Mouse (Mus musculus): ENCODE data around the gene Cdk7. TPM values are rescaled to one million over a fixed set of nuclear protein-coding genes. Genes with fewer than 3 reads are reported as not detected.

The Cdk7 gene
- polyA plus RNA-seq, 1 experiment from 2014 or later: 87.2 TPM

- peaks cover 55% of the 10 kb centered on the region for H3K36me3 ChIP-seq (ENCODE audit: insufficient read depth, low read length)
- no peak for TF ChIP-seq CTCF (IDR thresholded peaks at IDR 0.05; ENCODE audit: low read depth)
- no peaks in the 10 kb centered on the region for H3K27me3 ChIP-seq (ENCODE audit: insufficient read depth, low read length)
- no peak overlapping the region for H3K4me2 ChIP-seq (ENCODE audit: low read length)
- DNase-seq (ENCODE audit: low spot score) (no peak), ATAC-seq (replicated peaks; ENCODE audit: low FRiP score, low read depth) (no peak)
- H3K4me3 ChIP-seq (replicated peaks; ENCODE audit: low read depth, low read length): no peak overlapping the region
- H3K9ac ChIP-seq (ENCODE audit: low read depth, low read length): no peak overlapping the region
- no peaks in the 10 kb centered on the region for H3K4me1 ChIP-seq (replicated peaks; ENCODE audit: insufficient read depth, low read length)
- H3K9me3 ChIP-seq (replicated peaks; ENCODE audit: low read length): no peaks in the 10 kb centered on the region
- WGBS: 88% methylated on average over 6 of the region's 6 CpGs
- H3K27ac ChIP-seq: no peak overlapping the region
Observed at GRCm38 (mm10) chr13:100715467-100715866, 15.3 kb downstream of the Cdk7 start.

DNA sequence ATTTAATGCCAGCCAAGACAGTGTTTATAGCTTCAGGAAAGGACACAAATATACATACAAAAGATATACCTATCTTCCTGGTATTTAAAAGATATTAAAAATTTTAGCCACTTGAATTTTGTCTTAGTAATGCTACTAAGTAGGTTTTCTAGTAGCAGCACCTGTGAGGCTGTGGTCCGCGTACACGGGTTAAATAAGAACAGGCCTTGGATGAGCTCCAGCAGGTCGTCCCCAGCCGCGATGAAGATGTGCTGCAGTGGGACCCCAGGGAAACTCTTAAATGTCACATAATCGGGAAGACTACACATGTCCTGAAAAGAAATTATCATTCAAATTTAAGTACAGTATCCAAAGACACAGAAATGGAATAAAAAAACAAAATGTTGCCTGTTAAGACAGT is 24.5 kb downstream of the Cdk7 start:
- DNase-seq (ENCODE audit: low spot score) (no peak), ATAC-seq (replicated peaks; ENCODE audit: low FRiP score, low read depth) (no peak)
- no peaks in the 10 kb centered on the region for H3K4me1 ChIP-seq (replicated peaks; ENCODE audit: insufficient read depth, low read length)
- H3K4me2 ChIP-seq (ENCODE audit: low read length): no peak overlapping the region
- H3K27me3 ChIP-seq (ENCODE audit: insufficient read depth, low read length): no peaks in the 10 kb centered on the region
- H3K27ac ChIP-seq: no peak overlapping the region
- H3K9ac ChIP-seq (ENCODE audit: low read depth, low read length): no peak overlapping the region
- 97% methylated on average over 7 of the region's 7 CpGs for WGBS
- no peak overlapping the region for H3K4me3 ChIP-seq (replicated peaks; ENCODE audit: low read depth, low read length)
- H3K9me3 ChIP-seq (replicated peaks; ENCODE audit: low read length): no peaks in the 10 kb centered on the region
- peaks cover 60% of the 10 kb centered on the region for H3K36me3 ChIP-seq (ENCODE audit: insufficient read depth, low read length)
- no peak for TF ChIP-seq CTCF (IDR thresholded peaks at IDR 0.05; ENCODE audit: low read depth)

DNA sequence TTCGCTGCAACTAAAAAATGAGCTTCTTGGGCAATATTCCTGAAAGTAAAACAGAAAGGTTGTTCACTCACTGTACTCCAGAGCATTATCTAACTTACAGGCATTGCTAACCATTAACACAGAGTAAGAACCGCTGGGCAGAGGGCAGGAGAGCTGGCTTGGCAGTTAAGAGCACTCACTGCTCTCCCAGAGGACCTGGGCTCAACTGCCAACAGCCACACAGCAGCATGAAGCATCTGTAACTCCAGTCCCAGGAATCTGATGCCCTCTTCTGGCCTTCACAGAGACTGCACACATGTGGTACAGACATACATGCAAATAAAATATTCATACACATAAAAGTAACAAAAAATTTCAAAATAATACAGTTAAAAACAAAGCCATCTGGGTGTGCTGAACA is 27.3 kb downstream of the Cdk7 start:
- Histone ChIP-seq H3K9me3 (replicated peaks; ENCODE audit: low read length) (no peaks in the 10 kb centered on the region), H3K9ac (ENCODE audit: low read depth, low read length) (no peak overlapping the region), H3K27ac (no peak overlapping the region), H3K27me3 (ENCODE audit: insufficient read depth, low read length) (no peaks in the 10 kb centered on the region), H3K36me3 (ENCODE audit: insufficient read depth, low read length) (peaks cover 55% of the 10 kb centered on the region), H3K4me3 (replicated peaks; ENCODE audit: low read depth, low read length) (no peak overlapping the region), H3K4me2 (ENCODE audit: low read length) (no peak overlapping the region), H3K4me1 (replicated peaks; ENCODE audit: insufficient read depth, low read length) (no peaks in the 10 kb centered on the region)
- TF ChIP-seq CTCF (IDR thresholded peaks at IDR 0.05; ENCODE audit: low read depth): peak; percentile 49
- DNase-seq (ENCODE audit: low spot score) (peak; percentile 21), ATAC-seq (replicated peaks; ENCODE audit: low FRiP score, low read depth) (peak; percentile 68; the same call in 1 of the 2 replicates)
- WGBS: 91% methylated on average over 2 of the region's 2 CpGs

GRCm38 (mm10) chr13:100698866-100699265 is 31.9 kb downstream of the Cdk7 start:
- peaks cover 44% of the 10 kb centered on the region for H3K36me3 ChIP-seq (ENCODE audit: insufficient read depth, low read length)
- 95% methylated on average over 10 of the region's 10 CpGs for WGBS

DNA sequence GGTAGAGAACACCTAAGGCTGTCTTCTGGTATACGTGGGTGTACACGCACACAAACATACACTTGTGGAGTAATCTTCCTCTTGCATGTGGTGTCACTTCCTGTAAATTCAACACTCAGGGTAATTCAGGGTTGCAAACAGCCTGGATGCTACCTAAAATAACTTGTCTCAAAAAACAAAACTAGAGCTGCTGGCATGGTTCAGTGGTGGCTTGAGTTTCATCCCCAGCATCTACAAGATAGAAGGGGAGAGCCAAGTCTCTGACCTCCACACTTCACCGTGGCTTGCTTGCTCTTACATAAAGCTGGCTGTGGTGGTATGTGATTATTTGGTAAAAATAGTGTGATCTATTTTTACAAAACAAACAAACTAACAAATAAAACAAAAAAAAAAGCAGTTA is 33.2 kb downstream of the Cdk7 start:
- no peaks in the 10 kb centered on the region for H3K9me3 ChIP-seq (replicated peaks; ENCODE audit: low read length)
- WGBS: 96% methylated on average over 3 of the region's 3 CpGs
- no peak overlapping the region for H3K4me3 ChIP-seq (replicated peaks; ENCODE audit: low read depth, low read length)
- no peak overlapping the region for H3K4me2 ChIP-seq (ENCODE audit: low read length)
- ATAC-seq (replicated peaks; ENCODE audit: low FRiP score, low read depth) (no peak), DNase-seq (ENCODE audit: low spot score) (no peak)
- no peak overlapping the region for H3K9ac ChIP-seq (ENCODE audit: low read depth, low read length)
- no peaks in the 10 kb centered on the region for H3K27me3 ChIP-seq (ENCODE audit: insufficient read depth, low read length)
- no peaks in the 10 kb centered on the region for H3K4me1 ChIP-seq (replicated peaks; ENCODE audit: insufficient read depth, low read length)
- H3K27ac ChIP-seq: no peak overlapping the region
- TF ChIP-seq CTCF (IDR thresholded peaks at IDR 0.05; ENCODE audit: low read depth): no peak
- peaks cover 33% of the 10 kb centered on the region for H3K36me3 ChIP-seq (ENCODE audit: insufficient read depth, low read length)

More at GRCm38 (mm10) chr13:100698866-100699265, 31.9 kb downstream of the Cdk7 start:
- TF ChIP-seq CTCF (IDR thresholded peaks at IDR 0.05; ENCODE audit: low read depth): no peak
- no peak overlapping the region for H3K4me3 ChIP-seq (replicated peaks; ENCODE audit: low read depth, low read length)
- DNase-seq (ENCODE audit: low spot score) (no peak), ATAC-seq (replicated peaks; ENCODE audit: low FRiP score, low read depth) (no peak)
- no peak overlapping the region for H3K4me2 ChIP-seq (ENCODE audit: low read length)
- H3K9me3 ChIP-seq (replicated peaks; ENCODE audit: low read length): no peaks in the 10 kb centered on the region
- no peaks in the 10 kb centered on the region for H3K4me1 ChIP-seq (replicated peaks; ENCODE audit: insufficient read depth, low read length)
- H3K27me3 ChIP-seq (ENCODE audit: insufficient read depth, low read length): no peaks in the 10 kb centered on the region
- no peak overlapping the region for H3K9ac ChIP-seq (ENCODE audit: low read depth, low read length)
- H3K27ac ChIP-seq: no peak overlapping the region

GRCm38 (mm10) chr13:100687513-100687912 is 43.2 kb downstream of the Cdk7 start:
- WGBS: 74% methylated on average over 7 of the region's 7 CpGs
- H3K9ac ChIP-seq (ENCODE audit: low read depth, low read length): no peak overlapping the region

DNA sequence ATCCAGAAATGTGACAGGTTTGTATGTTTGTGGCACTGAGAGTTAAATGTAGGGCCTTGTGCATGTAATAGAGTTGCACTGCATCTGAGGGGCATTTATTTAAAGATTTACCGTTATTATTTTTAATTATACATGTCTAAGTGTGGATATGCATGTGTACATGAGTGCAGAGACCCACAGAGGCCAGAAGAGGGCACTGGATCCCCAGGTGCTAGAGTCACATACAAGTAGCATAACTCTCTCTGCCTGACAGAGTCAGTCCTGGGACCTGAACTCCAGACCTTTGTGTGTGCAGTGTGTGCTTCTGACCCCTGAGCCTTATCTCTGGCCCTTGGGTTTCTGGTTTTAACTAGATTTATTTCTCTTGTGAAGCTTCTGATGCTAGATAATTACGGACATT is 46.4 kb downstream of the Cdk7 start:
- Histone ChIP-seq H3K9me3 (replicated peaks; ENCODE audit: low read length) (no peaks in the 10 kb centered on the region), H3K36me3 (ENCODE audit: insufficient read depth, low read length) (no peaks in the 10 kb centered on the region), H3K27ac (no peak overlapping the region), H3K4me3 (replicated peaks; ENCODE audit: low read depth, low read length) (no peak overlapping the region), H3K27me3 (ENCODE audit: insufficient read depth, low read length) (no peaks in the 10 kb centered on the region), H3K4me1 (replicated peaks; ENCODE audit: insufficient read depth, low read length) (no peaks in the 10 kb centered on the region), H3K4me2 (ENCODE audit: low read length) (no peak overlapping the region), H3K9ac (ENCODE audit: low read depth, low read length) (no peak overlapping the region)
- DNase-seq (ENCODE audit: low spot score) (peak; percentile 16), ATAC-seq (replicated peaks; ENCODE audit: low FRiP score, low read depth) (no peak)
- WGBS: 80% methylated on average over 2 of the region's 2 CpGs
- TF ChIP-seq CTCF (IDR thresholded peaks at IDR 0.05; ENCODE audit: low read depth): peak; percentile 61

More at GRCm38 (mm10) chr13:100687513-100687912, 43.2 kb downstream of the Cdk7 start:
- peak; percentile 19; the same call in 1 of the 2 replicates for TF ChIP-seq CTCF (IDR thresholded peaks at IDR 0.05; ENCODE audit: low read depth)
- Histone ChIP-seq H3K4me2 (ENCODE audit: low read length) (no peak overlapping the region), H3K36me3 (ENCODE audit: insufficient read depth, low read length) (no peaks in the 10 kb centered on the region), H3K27me3 (ENCODE audit: insufficient read depth, low read length) (no peaks in the 10 kb centered on the region), H3K4me3 (replicated peaks; ENCODE audit: low read depth, low read length) (no peak overlapping the region), H3K27ac (no peak overlapping the region), H3K4me1 (replicated peaks; ENCODE audit: insufficient read depth, low read length) (no peaks in the 10 kb centered on the region), H3K9me3 (replicated peaks; ENCODE audit: low read length) (no peaks in the 10 kb centered on the region)
- DNase-seq (ENCODE audit: low spot score): no peak
- ATAC-seq (replicated peaks; ENCODE audit: low FRiP score, low read depth): no peak
